Mouse (Mus musculus): Measurements from ENCODE around the gene Rrbp1.

Rrbp1 gene

GRCm38 (mm10) chr2:144006686-144007085 lies 4.4 kb downstream of the Rrbp1 start:
- DNase-seq (ENCODE audit: low spot score in 2 of 2): no peak

- DNase-seq (ENCODE audit: low spot score in 2 of 2): no peak
Measured at GRCm38 (mm10) chr2:144005166-144005955, 5.7 kb downstream of the Rrbp1 start.

- DNase-seq (ENCODE audit: low spot score in 2 of 2): no peak
Measured at GRCm38 (mm10) chr2:144003544-144003943, 7.5 kb downstream of the Rrbp1 start.

- DNase-seq (ENCODE audit: low spot score in 2 of 2): no peak
Measured at GRCm38 (mm10) chr2:144002229-144002984, 8.7 kb downstream of the Rrbp1 start.

- DNase-seq (ENCODE audit: low spot score in 2 of 2): no peak
Measured at GRCm38 (mm10) chr2:143992977-143993376, 18.1 kb downstream of the Rrbp1 start.

- DNase-seq (ENCODE audit: low spot score in 2 of 2): no peak
Measured at GRCm38 (mm10) chr2:143991964-143992672, 18.9 kb downstream of the Rrbp1 start.

- DNase-seq (ENCODE audit: low spot score in 2 of 2): no peak
Measured at GRCm38 (mm10) chr2:143990997-143991396, 20.1 kb downstream of the Rrbp1 start.

- no peak for DNase-seq (ENCODE audit: low spot score in 2 of 2)
Measured at GRCm38 (mm10) chr2:143988016-143988415, 23.0 kb downstream of the Rrbp1 start.

GRCm38 (mm10) chr2:143987485-143987884 lies 23.6 kb downstream of the Rrbp1 start:
- no peak for DNase-seq (ENCODE audit: low spot score in 2 of 2)

GRCm38 (mm10) chr2:143983482-143983881 lies 27.6 kb downstream of the Rrbp1 start:
- DNase-seq (ENCODE audit: low spot score in 2 of 2): no peak

GRCm38 (mm10) chr2:143982901-143983300 lies 28.2 kb downstream of the Rrbp1 start:
- DNase-seq (ENCODE audit: low spot score in 2 of 2): peak in 1 of 2 experiments; percentile 21

GRCm38 (mm10) chr2:143982152-143982551 lies 28.9 kb downstream of the Rrbp1 start:
- DNase-seq (ENCODE audit: low spot score in 2 of 2): no peak

- peak in 1 of 2 experiments; percentile 33 for DNase-seq (ENCODE audit: low spot score in 2 of 2)
Measured at GRCm38 (mm10) chr2:143980781-143981398, 30.2 kb downstream of the Rrbp1 start.

- DNase-seq (ENCODE audit: low spot score in 2 of 2): no peak
Measured at GRCm38 (mm10) chr2:143978444-143979147, 32.5 kb downstream of the Rrbp1 start.

GRCm38 (mm10) chr2:143975146-143975649 lies 35.9 kb downstream of the Rrbp1 start:
- no peak for DNase-seq (ENCODE audit: low spot score in 2 of 2)

GRCm38 (mm10) chr2:143973161-143973560 lies 37.9 kb downstream of the Rrbp1 start:
- DNase-seq (ENCODE audit: low spot score in 2 of 2): no peak

- DNase-seq (ENCODE audit: low spot score in 2 of 2): no peak
Measured at GRCm38 (mm10) chr2:143971887-143972286, 39.2 kb downstream of the Rrbp1 start.

GRCm38 (mm10) chr2:143970841-143971240 lies 40.2 kb downstream of the Rrbp1 start:
- no peak for DNase-seq (ENCODE audit: low spot score in 2 of 2)

GRCm38 (mm10) chr2:143969260-143969659 lies 41.8 kb downstream of the Rrbp1 start:
- no peak for DNase-seq (ENCODE audit: low spot score in 2 of 2)

GRCm38 (mm10) chr2:143963318-143963717 lies 47.7 kb downstream of the Rrbp1 start:
- DNase-seq (ENCODE audit: low spot score in 2 of 2): no peak

- DNase-seq (ENCODE audit: low spot score in 2 of 2): no peak
Measured at GRCm38 (mm10) chr2:143962192-143962591, 48.9 kb downstream of the Rrbp1 start.
